Mouse (Mus musculus) adrenal gland, adult 8-10 months (tissue): Measurements from ENCODE around the gene Krt6a. TPM values are rescaled to one million over a fixed set of nuclear protein-coding genes. Genes with fewer than 3 reads are reported as not detected.

ENCODE experiments used
- microRNA-seq, 2 experiments: library from miRNA; unstranded; fragments of <30 nt; microRNA quantifications; one replicate each; pipeline ENCODE4 v1.2.0; 2022
- total RNA-seq, 4 experiments: library from RNA; stranded (reverse); gene quantifications; 2 replicates each; pipeline ENCODE4 v1.2.4; 2022

The Krt6a gene
- total RNA-seq, 4 experiments from 2014 or later = not detected

Small RNA genes lying within 50 kb of the gene (microRNA-seq; reads per million reads assigned to microRNA genes)
- gene Gm44323 (0 to 0.17 reads per million in 2 experiments), gene Gm44342 (0 reads per million in 2 experiments), gene Gm44383 (0 reads per million in 2 experiments), gene Gm44479 (0 reads per million in 2 experiments)

Other genes with a start within 250 kb of the Krt6a start
- not detected for gene Krt88, start 246.6 kb downstream of the Krt6a start, total RNA-seq
- gene Krt81, start 230.6 kb downstream of the Krt6a start, total RNA-seq = not detected
- gene Krt86, start 220.8 kb downstream of the Krt6a start, total RNA-seq = not detected
- gene Krt83, start 202.8 kb downstream of the Krt6a start, total RNA-seq = not detected
- not detected for gene Gm49425, start 177.0 kb downstream of the Krt6a start, total RNA-seq
- gene Krt84, start 161.5 kb downstream of the Krt6a start, total RNA-seq = not detected
- not detected for gene Krt82, start 143.6 kb downstream of the Krt6a start, total RNA-seq
- gene Krt90, start 131.4 kb downstream of the Krt6a start, total RNA-seq = not detected
- gene Krt75, start 120.4 kb downstream of the Krt6a start, total RNA-seq = not detected
- gene Gm5414, start 66.1 kb downstream of the Krt6a start, total RNA-seq = not detected
- not detected for gene Gm5478, start 46.9 kb downstream of the Krt6a start, total RNA-seq
- gene Krt6b, start 14.0 kb downstream of the Krt6a start, total RNA-seq = not detected
- not detected for gene Krt5, start 18.6 kb upstream of the Krt6a start, total RNA-seq
- gene Krt71, start 48.8 kb upstream of the Krt6a start, total RNA-seq = not detected
- not detected for gene Krt72, start 92.2 kb upstream of the Krt6a start, total RNA-seq
- not detected for gene Krt73, start 108.0 kb upstream of the Krt6a start, total RNA-seq
- gene Krt2, start 123.9 kb upstream of the Krt6a start, total RNA-seq = not detected
- gene Krt1, start 156.5 kb upstream of the Krt6a start, total RNA-seq = 1 to 10 TPM in 1 of 4 experiments, under 1 TPM in 3; 0.20 to 1.0 (median 0.58) TPM
- not detected for gene Krt77, start 175.4 kb upstream of the Krt6a start, total RNA-seq
- under 1 TPM in 2 of 4 experiments, not detected in 2; 0.29 to 0.31 TPM for gene Krt76, start 198.6 kb upstream of the Krt6a start, total RNA-seq
- gene Krt4, start 230.4 kb upstream of the Krt6a start, total RNA-seq = not detected
- 1 to 10 TPM in 1 of 4 experiments, under 1 TPM in 3; 0.37 to 2.0 (median 0.57) TPM for gene Krt79, start 246.0 kb upstream of the Krt6a start, total RNA-seq